Mouse (Mus musculus) embryonic facial prominence, embryonic 11.5 days (tissue): ENCODE results near the gene Kif9. TPM values are rescaled to one million over a fixed set of nuclear protein-coding genes. Genes with fewer than 3 reads are reported as not detected.

Experiments
- ATAC-seq: fragments of 200-750 bp; cut with Nextera tagmentation; replicated peaks from 2 replicates; pipeline ENCODE4 v1.8.0; 2017; ENCODE audit warnings: low read depth; ENCODE audit not compliant: insufficient number of reproducible peaks, low FRiP score, low TSS enrichment
- DNase-seq: peaks from one replicate; pipeline ENCODE4 v3.0.0-alpha.2; 2015; ENCODE audit warnings: low spot score
- H3K27ac ChIP-seq: fragments of 300-500 bp; sonication (generic); replicated peaks from 2 replicates; pipeline ENCODE4 v1.5.1; 2014; ENCODE audit warnings: mild to moderate bottlenecking, low read depth, low read length, control low read depth
- H3K27me3 ChIP-seq: fragments of 300-500 bp; sonication (generic); 2 replicates; pipeline ENCODE4 v1.6.1; 2014; ENCODE audit warnings: mild to moderate bottlenecking, low read length, moderate library complexity, mixed read lengths; ENCODE audit not compliant: control insufficient read depth, insufficient read depth
- H3K36me3 ChIP-seq: fragments of 300-500 bp; sonication (generic); replicated peaks from 2 replicates; pipeline ENCODE4 v1.6.1; 2014; ENCODE audit warnings: low read depth, mild to moderate bottlenecking, low read length, moderate library complexity, mixed read lengths; ENCODE audit not compliant: control insufficient read depth, insufficient read depth
- H3K4me1 ChIP-seq: fragments of 300-500 bp; sonication (generic); 2 replicates; pipeline ENCODE4 v1.6.1; 2014; ENCODE audit warnings: low read length, mixed read lengths; ENCODE audit not compliant: control insufficient read depth, insufficient read depth
- H3K4me2 ChIP-seq: fragments of 300-500 bp; sonication (generic); 2 replicates; pipeline ENCODE4 v1.6.1; 2014; ENCODE audit warnings: low read depth, mild to moderate bottlenecking, control low read depth, low read length, moderate library complexity
- H3K4me3 ChIP-seq: fragments of 300-500 bp; sonication (generic); 2 replicates; pipeline ENCODE4 v1.5.1; 2014; ENCODE audit warnings: low read depth, low read length, control low read depth
- H3K9ac ChIP-seq: fragments of 300-500 bp; sonication (generic); replicated peaks from 2 replicates; pipeline ENCODE4 v1.6.1; 2014; ENCODE audit warnings: mild to moderate bottlenecking, control low read depth, low read length
- H3K9me3 ChIP-seq: fragments of 300-500 bp; sonication (generic); replicated peaks from 2 replicates; pipeline ENCODE4 v1.6.1; 2016; ENCODE audit warnings: mild to moderate bottlenecking, low read length, inconsistent platforms, mixed read lengths; ENCODE audit not compliant: control insufficient read depth
- WGBS: fragments of 180-500 bp; shearing (Covaris S2); extraction: QIAGEN DNeasy Blood & Tissue Kit; methylation state at CpG from one replicate; pipeline ENCODE4 v1.1.7; 2014; 5-methylcytosine and 5-hydroxymethylcytosine counted together
- polyA plus RNA-seq: library from polyadenylated mRNA; unstranded; fragments of >200 nt; fragmentation: Nextera tagmentation; extraction: Ambion mirVana; gene quantifications from 2 replicates; pipeline ENCODE4 v1.2.1, GENCODE M21; 2014

Kif9 gene
- polyA plus RNA-seq, 1 experiment from 2014 or later, result 0.59 TPM

GRCm38 (mm10) chr9:110448857-110449617 is 27.7 kb upstream of the Kif9 start:
- DNase-seq (peak; percentile 95), ATAC-seq (peak; percentile 85)
- Histone ChIP-seq H3K4me3 (no peak overlapping the region), H3K4me2 (no peak overlapping the region), H3K9me3 (no peaks in the 10 kb centered on the region), H3K27me3 (no peaks in the 10 kb centered on the region), H3K36me3 (no peaks in the 10 kb centered on the region), H3K4me1 (no peaks in the 10 kb centered on the region; the same call in 1 of the 2 replicates), H3K27ac (no peak overlapping the region), H3K9ac (no peak overlapping the region)
- WGBS, result 32% methylated on average over 11 of the region's 11 CpGs

- H3K4me1 ChIP-seq, result no peaks in the 10 kb centered on the region; the same call in 1 of the 2 replicates
- 74% methylated on average over 3 of the region's 3 CpGs for WGBS
- no peaks in the 10 kb centered on the region for H3K9me3 ChIP-seq
- no peak overlapping the region for H3K9ac ChIP-seq
- DNase-seq (no peak), ATAC-seq (no peak)
- no peak overlapping the region for H3K4me3 ChIP-seq
- H3K27me3 ChIP-seq, result no peaks in the 10 kb centered on the region
- no peaks in the 10 kb centered on the region for H3K36me3 ChIP-seq
- H3K27ac ChIP-seq, result no peak overlapping the region
- no peak overlapping the region for H3K4me2 ChIP-seq
Observed at GRCm38 (mm10) chr9:110452523-110452922, 24.2 kb upstream of the Kif9 start.

- Histone ChIP-seq H3K27me3 (no peaks in the 10 kb centered on the region), H3K9ac (no peak overlapping the region), H3K4me2 (no peak overlapping the region), H3K9me3 (no peaks in the 10 kb centered on the region), H3K4me1 (no peaks in the 10 kb centered on the region), H3K36me3 (no peaks in the 10 kb centered on the region), H3K4me3 (no peak overlapping the region), H3K27ac (no peak overlapping the region)
- DNase-seq (no peak), ATAC-seq (no peak)
- 80% methylated on average over 3 of the region's 3 CpGs for WGBS
Observed at GRCm38 (mm10) chr9:110457926-110458325, 18.8 kb upstream of the Kif9 start.

GRCm38 (mm10) chr9:110459145-110459727 is 17.5 kb upstream of the Kif9 start:
- H3K27me3 ChIP-seq, result no peaks in the 10 kb centered on the region
- no peak overlapping the region for H3K27ac ChIP-seq
- no peaks in the 10 kb centered on the region for H3K4me1 ChIP-seq
- no peak overlapping the region for H3K9ac ChIP-seq
- WGBS, result 72% methylated on average over 2 of the region's 2 CpGs
- ATAC-seq (no peak), DNase-seq (no peak)
- no peaks in the 10 kb centered on the region for H3K9me3 ChIP-seq
- H3K36me3 ChIP-seq, result no peaks in the 10 kb centered on the region
- H3K4me2 ChIP-seq, result no peak overlapping the region
- no peak overlapping the region for H3K4me3 ChIP-seq

GRCm38 (mm10) chr9:110460884-110461815 is 15.6 kb upstream of the Kif9 start:
- DNase-seq (no peak), ATAC-seq (no peak)
- Histone ChIP-seq H3K4me1 (no peaks in the 10 kb centered on the region), H3K36me3 (no peaks in the 10 kb centered on the region), H3K4me3 (no peak overlapping the region), H3K27me3 (no peaks in the 10 kb centered on the region), H3K9ac (no peak overlapping the region), H3K27ac (no peak overlapping the region), H3K9me3 (no peaks in the 10 kb centered on the region), H3K4me2 (no peak overlapping the region)
- 89% methylated on average over 18 of the region's 18 CpGs for WGBS

GRCm38 (mm10) chr9:110462321-110462720 is 14.4 kb upstream of the Kif9 start:
- WGBS, result 76% methylated on average over 7 of the region's 7 CpGs
- no peak overlapping the region for H3K4me2 ChIP-seq
- H3K9me3 ChIP-seq, result no peaks in the 10 kb centered on the region
- DNase-seq, result no peak
- no peaks in the 10 kb centered on the region for H3K27me3 ChIP-seq
- H3K4me3 ChIP-seq, result no peak overlapping the region
- ATAC-seq, result no peak
- H3K36me3 ChIP-seq, result no peaks in the 10 kb centered on the region
- H3K9ac ChIP-seq, result no peak overlapping the region
- H3K4me1 ChIP-seq, result no peaks in the 10 kb centered on the region
- H3K27ac ChIP-seq, result no peak overlapping the region

GRCm38 (mm10) chr9:110463983-110464591 is 12.7 kb upstream of the Kif9 start:
- Histone ChIP-seq H3K27me3 (no peaks in the 10 kb centered on the region), H3K4me3 (no peak overlapping the region), H3K4me2 (no peak overlapping the region), H3K27ac (no peak overlapping the region), H3K9me3 (no peaks in the 10 kb centered on the region), H3K9ac (no peak overlapping the region), H3K36me3 (no peaks in the 10 kb centered on the region), H3K4me1 (no peaks in the 10 kb centered on the region)
- DNase-seq (no peak), ATAC-seq (no peak)
- WGBS, result 85% methylated on average over 6 of the region's 6 CpGs
